Mouse (Mus musculus) cerebellum, postnatal 4 days (tissue): ENCODE results near the gene Ms4a4b.
"Not testable (repeated sequence)": the region's sequence is repeated elsewhere in the genome, so short reads cannot be mapped to it uniquely, and the experiment has no call there.

Source experiments
- DNase-seq, 2 experiments: peaks; one replicate each; pipeline ENCODE4 v3.0.0; 2022; ENCODE audit warnings: low spot score in 2 of 2, mixed read lengths in 1 of 2

Gene Ms4a4b

GRCm38 (mm10) chr19:11485746-11486145, 42.4 kb downstream of the Ms4a4b start, which contains the start of gene Gm8369:
Gene Gm8369 (plus strand): TSS chr19:11485938.
- DNase-seq, result no peak

GRCm38 (mm10) chr19:11486599-11486998, 43.2 kb downstream of the Ms4a4b start:
- DNase-seq, result no peak

- DNase-seq, result no peak
Observed at GRCm38 (mm10) chr19:11491406-11492189, 48.2 kb downstream of the Ms4a4b start.

GRCm38 (mm10) chr19:11492671-11493070, 49.3 kb downstream of the Ms4a4b start:
- no peak for DNase-seq

- no peak for DNase-seq
Observed at GRCm38 (mm10) chr19:11494519-11494918, 51.2 kb downstream of the Ms4a4b start.

GRCm38 (mm10) chr19:11496361-11496760, 53.0 kb downstream of the Ms4a4b start:
- no peak for DNase-seq

- DNase-seq, result not testable (repeated sequence)
Observed at GRCm38 (mm10) chr19:11497300-11497699, 53.9 kb downstream of the Ms4a4b start.

- no peak for DNase-seq
Observed at GRCm38 (mm10) chr19:11500796-11501195, 57.4 kb downstream of the Ms4a4b start.

GRCm38 (mm10) chr19:11501326-11501725, 58.0 kb downstream of the Ms4a4b start:
- DNase-seq, result no peak

- DNase-seq, result no peak
Observed at GRCm38 (mm10) chr19:11504857-11505256, 61.5 kb downstream of the Ms4a4b start.

GRCm38 (mm10) chr19:11513458-11513857, 70.1 kb downstream of the Ms4a4b start:
- DNase-seq, result no peak

- no peak for DNase-seq
Observed at GRCm38 (mm10) chr19:11516246-11516645, 72.9 kb downstream of the Ms4a4b start, which contains the start of gene Ms4a6b. Gene Ms4a6b (plus strand): TSS chr19:11516512.
